Mouse (Mus musculus) liver, embryonic 14.5 days (tissue): Measurements from ENCODE around the gene Mast1. TPM values are rescaled to one million over a fixed set of nuclear protein-coding genes. Genes with fewer than 3 reads are reported as not detected.

Source experiments
- ATAC-seq: fragments of 200-750 bp; cut with Nextera tagmentation; 2 replicates; pipeline ENCODE4 v1.8.0; 2017; ENCODE audit warnings: moderate number of reproducible peaks, mild to moderate bottlenecking, moderate library complexity; ENCODE audit not compliant: insufficient read depth
- DNase-seq, 3 experiments: peaks; one replicate each; pipeline ENCODE4 v3.0.0-alpha.2; 2012 to 2013; ENCODE audit warnings: low read depth in 3 of 3, low spot score in 3 of 3
- H3K27ac ChIP-seq: fragments of 300-500 bp; sonication (generic); 2 replicates; pipeline ENCODE4 v1.5.1; 2014; ENCODE audit warnings: moderate library complexity, mild to moderate bottlenecking, control low read depth, inconsistent platforms
- H3K27me3 ChIP-seq: fragments of 300-500 bp; sonication (generic); 2 replicates; pipeline ENCODE4 v1.6.1; 2014; ENCODE audit warnings: mild to moderate bottlenecking, low read length, moderate library complexity; ENCODE audit not compliant: control insufficient read depth, insufficient read depth
- H3K36me3 ChIP-seq: fragments of 300-500 bp; sonication (generic); replicated peaks from 2 replicates; pipeline ENCODE4 v1.6.1; 2014; ENCODE audit warnings: low read depth; ENCODE audit not compliant: control insufficient read depth, insufficient read depth
- H3K4me1 ChIP-seq, 2 experiments: fragments of 200-500 bp in 1 of 2; fragments of 300-500 bp in 1 of 2; sonication (generic) in 1 of 2; replicated peaks; 2 replicates each; pipeline ENCODE4 v1.6.1; 2012 to 2014; ENCODE audit warnings: antibody characterized with exemption in 1 of 2, inconsistent platforms in 1 of 2, low read length in 1 of 2; ENCODE audit not compliant: control insufficient read depth in 2 of 2, insufficient read depth in 2 of 2
- H3K4me2 ChIP-seq: fragments of 300-500 bp; sonication (generic); 2 replicates; pipeline ENCODE4 v1.6.1; 2014; ENCODE audit warnings: low read depth, mild to moderate bottlenecking, control low read depth, moderate library complexity
- H3K4me3 ChIP-seq, 2 experiments: fragments of 200-500 bp in 1 of 2; fragments of 300-500 bp in 1 of 2; sonication (generic) in 1 of 2; 2 replicates each; pipeline ENCODE4 v1.5.1; 2012 to 2014; ENCODE audit warnings: low read depth in 2 of 2, low read length in 2 of 2, mild to moderate bottlenecking in 2 of 2, control low read depth in 1 of 2, inconsistent platforms in 1 of 2, moderate library complexity in 1 of 2; ENCODE audit not compliant: insufficient read depth in 1 of 2
- H3K9ac ChIP-seq: fragments of 300-500 bp; sonication (generic); replicated peaks from 2 replicates; pipeline ENCODE4 v1.6.1; 2014; ENCODE audit warnings: mild to moderate bottlenecking, control low read depth, moderate library complexity
- H3K9me3 ChIP-seq: fragments of 300-500 bp; sonication (generic); 2 replicates; pipeline ENCODE4 v1.6.1; 2016; ENCODE audit warnings: low read length, mixed read lengths; ENCODE audit not compliant: control insufficient read depth
- CTCF ChIP-seq: IDR thresholded peaks from 2 replicates; pipeline ENCODE4 v1.5.1; 2016; ENCODE audit warnings: antibody characterized with exemption, low read depth, control low read depth
- EP300 ChIP-seq: IDR thresholded peaks from 2 replicates; pipeline ENCODE4 v1.6.1; 2016; ENCODE audit warnings: antibody characterized with exemption, low read depth
- WGBS: fragments of 180-500 bp; shearing (Covaris S2); extraction: QIAGEN DNeasy Blood & Tissue Kit; methylation state at CpG from one replicate; pipeline ENCODE4 v1.1.7; 2014; ENCODE audit not compliant: insufficient replicate concordance; 5-methylcytosine and 5-hydroxymethylcytosine counted together
- polyA plus RNA-seq, 2 experiments: library from polyadenylated mRNA; depleted of rRNA in 1 of 2; stranded (reverse) in 1 of 2; unstranded in 1 of 2; fragments of >200 nt; fragmentation: Nextera tagmentation in 1 of 2; extraction: Ambion mirVana in 1 of 2; gene quantifications; 2 replicates each; pipeline versions ENCODE4 v1.2.1 to v1.2.3; 2012 to 2014

Mast1 gene
- polyA plus RNA-seq, 2 experiments: 0.06 to 0.14 TPM

GRCm38 (mm10) chr8:84921596-84921995, 15.6 kb downstream of the Mast1 start:
- no peak for DNase-seq
- 59% methylated on average over 2 of the region's 2 CpGs for WGBS
- peaks cover 5% of the 10 kb centered on the region; the same call in 1 of the 2 replicates for H3K27me3 ChIP-seq

GRCm38 (mm10) chr8:84918646-84919045, 18.5 kb downstream of the Mast1 start:
- Histone ChIP-seq H3K36me3 (no peaks in the 10 kb centered on the region), H3K4me1 (peaks cover 0 to under 1% of the 10 kb centered on the region in 2 experiments; a peak in 2 of 4 replicates), H3K27ac (no peak overlapping the region), H3K9ac (no peak overlapping the region), H3K27me3 (peaks cover 5% of the 10 kb centered on the region; the same call in 1 of the 2 replicates), H3K9me3 (no peaks in the 10 kb centered on the region), H3K4me2 (no peak overlapping the region), H3K4me3 (no peak overlapping the region)
- ATAC-seq: no peak
- no peak for TF ChIP-seq CTCF
- TF ChIP-seq EP300: no peak
- no peak for DNase-seq
- 78% methylated on average over 15 of the region's 15 CpGs for WGBS

More at GRCm38 (mm10) chr8:84921596-84921995, 15.6 kb downstream of the Mast1 start:
- no peaks in the 10 kb centered on the region for H3K9me3 ChIP-seq
- H3K4me3 ChIP-seq: no peak overlapping the region
- no peak overlapping the region for H3K4me2 ChIP-seq
- no peaks in the 10 kb centered on the region for H3K36me3 ChIP-seq
- TF ChIP-seq CTCF (no peak), EP300 (no peak)
- H3K27ac ChIP-seq: no peak overlapping the region
- ATAC-seq: no peak
- no peak overlapping the region for H3K9ac ChIP-seq
- no peaks in the 10 kb centered on the region for H3K4me1 ChIP-seq

DNA sequence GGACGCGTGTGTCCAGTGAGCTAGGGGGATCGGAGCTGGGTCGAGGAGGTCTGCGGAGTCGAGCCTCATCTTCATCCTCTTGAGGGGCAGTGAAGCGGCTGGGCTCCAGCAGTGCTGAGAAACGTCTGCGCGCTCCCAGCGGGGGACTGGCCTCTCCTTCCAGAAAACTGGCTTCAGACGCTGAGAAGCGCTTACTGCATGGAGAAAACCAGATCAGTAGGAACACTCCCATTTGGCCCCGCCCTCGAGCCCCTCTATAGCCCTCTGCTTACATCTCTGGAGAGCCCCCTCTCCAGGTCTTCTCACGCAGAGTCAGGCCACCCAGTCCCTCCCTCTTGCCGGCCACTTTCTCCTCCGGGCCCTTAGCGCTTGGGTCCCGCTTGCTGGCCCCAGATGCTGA, 19.4 kb downstream of the Mast1 start:
- Histone ChIP-seq H3K9me3 (no peaks in the 10 kb centered on the region), H3K36me3 (no peaks in the 10 kb centered on the region), H3K27me3 (peaks cover 5% of the 10 kb centered on the region; the same call in 1 of the 2 replicates), H3K4me2 (no peak overlapping the region), H3K27ac (no peak overlapping the region), H3K4me3 (no peak overlapping the region), H3K9ac (no peak overlapping the region), H3K4me1 (peaks cover 0 to 3% of the 10 kb centered on the region in 2 experiments; a peak in 2 of 4 replicates)
- no peak for DNase-seq
- ATAC-seq: no peak
- 31% methylated on average over 20 of the region's 20 CpGs for WGBS
- TF ChIP-seq CTCF (no peak), EP300 (no peak)

GRCm38 (mm10) chr8:84915269-84915668, 21.9 kb downstream of the Mast1 start:
- Histone ChIP-seq H3K4me2 (no peak overlapping the region), H3K9me3 (no peaks in the 10 kb centered on the region), H3K9ac (no peak overlapping the region), H3K27me3 (peaks cover 11% of the 10 kb centered on the region), H3K4me3 (no peak overlapping the region), H3K4me1 (peaks cover under 1 to 3% of the 10 kb centered on the region in 2 experiments; a peak in 2 of 4 replicates), H3K36me3 (no peaks in the 10 kb centered on the region; the same call in 1 of the 2 replicates), H3K27ac (no peak overlapping the region)
- no peak for TF ChIP-seq EP300
- TF ChIP-seq CTCF: no peak
- DNase-seq: no peak
- 84% methylated on average over 8 of the region's 8 CpGs for WGBS
- ATAC-seq: no peak

DNA sequence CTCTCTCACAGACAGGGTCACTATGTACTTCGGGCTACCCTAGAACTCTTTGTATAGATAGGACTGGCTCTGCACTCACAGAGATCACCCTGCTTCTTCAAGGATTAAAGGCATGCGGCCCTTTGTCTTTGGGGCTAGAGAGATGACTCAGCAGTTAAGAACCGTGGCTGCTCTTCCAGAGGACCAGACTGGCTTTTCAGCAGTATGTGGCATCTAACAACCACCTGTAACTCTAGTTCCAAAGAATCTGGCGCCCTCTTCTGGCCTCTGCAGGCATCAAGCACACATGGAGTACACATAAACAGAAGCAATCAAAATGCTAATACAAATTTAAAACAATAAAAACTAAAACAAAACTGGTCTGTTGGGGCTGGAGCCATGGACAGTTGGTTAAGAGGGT, 23.2 kb downstream of the Mast1 start:
- peak; percentile 73 to 76 (median 76) for DNase-seq
- ATAC-seq: no peak; the same call in 1 of the 2 replicates
- peak overlapping the region in 1 of 2 experiments; percentile 40; a peak in 1 of 4 replicates for H3K4me3 ChIP-seq
- peaks cover 3 to 13% of the 10 kb centered on the region in 2 experiments; a peak in 3 of 4 replicates for H3K4me1 ChIP-seq
- 18% methylated on average over 4 of the region's 4 CpGs for WGBS
- no peak overlapping the region for H3K9ac ChIP-seq
- H3K36me3 ChIP-seq: no peaks in the 10 kb centered on the region; the same call in 1 of the 2 replicates
- H3K27ac ChIP-seq: no peak overlapping the region; the same call in 1 of the 2 replicates
- H3K9me3 ChIP-seq: no peaks in the 10 kb centered on the region
- TF ChIP-seq EP300 (no peak), CTCF (peak; percentile 76)
- H3K4me2 ChIP-seq: peak overlapping the region; percentile 61
- H3K27me3 ChIP-seq: peaks cover 11% of the 10 kb centered on the region
